Mouse (Mus musculus): ENCODE measurements around the gene Vhl.

DNA sequence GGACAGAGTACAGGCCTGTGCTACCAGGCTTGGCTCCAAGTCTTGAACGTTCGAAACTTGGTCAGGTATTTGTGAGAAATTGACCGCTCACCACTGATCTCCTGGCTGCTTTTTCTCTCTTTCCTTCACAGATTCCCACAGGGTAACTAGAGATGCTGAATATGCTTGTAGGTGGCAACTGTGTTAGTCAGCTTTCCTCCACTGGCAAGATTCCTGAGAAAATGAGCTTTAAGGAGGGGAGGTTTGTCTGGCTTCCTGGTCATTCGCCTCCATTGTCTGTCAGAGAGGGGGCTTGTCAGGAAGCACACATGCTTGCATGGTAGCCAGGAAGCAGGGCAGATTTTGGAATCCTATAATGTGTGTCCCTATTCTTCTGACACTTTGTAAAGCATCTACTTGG, 40.7 kb upstream of the Vhl start:
- TF ChIP-seq CTCF (IDR thresholded peaks at IDR 0.05; ENCODE audit: insufficient read depth, low read depth, low read length) (no peak), POLR2A (IDR thresholded peaks at IDR 0.05; ENCODE audit: insufficient read depth, low read depth, low read length) (no peak)

All from olfactory bulb, adult 2 months (tissue).